Mouse (Mus musculus) liver, postnatal 0 days (tissue): ENCODE measurements around the gene Ctcf.

Experiments used
- CTCF ChIP-seq: sonication (generic); IDR thresholded peaks from 2 replicates; pipeline ENCODE4 v1.5.1; 2016; ENCODE audit warnings: antibody characterized with exemption, low read depth
- EP300 ChIP-seq: IDR thresholded peaks from 2 replicates; pipeline ENCODE4 v1.6.1; 2016; ENCODE audit warnings: antibody characterized with exemption, low read depth, mild to moderate bottlenecking

- no peak for TF ChIP-seq CTCF
- TF ChIP-seq EP300 = no peak
Measured at GRCm38 (mm10) chr8:105615942-105616341, 20.4 kb upstream of the Ctcf start.
